Mouse (Mus musculus) testis, postnatal 14 days (tissue): ENCODE data around the gene H2al1j.
A peak's percentile ranks its signal among the peaks of the same experiment; 100 is the strongest.
"Not testable (repeated sequence)": the region's sequence is repeated elsewhere in the genome, so short reads cannot be mapped to it uniquely, and the experiment has no call there.

ENCODE experiments used
- DNase-seq: peaks from one replicate; pipeline ENCODE4 v3.0.0; 2021; ENCODE audit warnings: low spot score

H2al1j gene

DNA sequence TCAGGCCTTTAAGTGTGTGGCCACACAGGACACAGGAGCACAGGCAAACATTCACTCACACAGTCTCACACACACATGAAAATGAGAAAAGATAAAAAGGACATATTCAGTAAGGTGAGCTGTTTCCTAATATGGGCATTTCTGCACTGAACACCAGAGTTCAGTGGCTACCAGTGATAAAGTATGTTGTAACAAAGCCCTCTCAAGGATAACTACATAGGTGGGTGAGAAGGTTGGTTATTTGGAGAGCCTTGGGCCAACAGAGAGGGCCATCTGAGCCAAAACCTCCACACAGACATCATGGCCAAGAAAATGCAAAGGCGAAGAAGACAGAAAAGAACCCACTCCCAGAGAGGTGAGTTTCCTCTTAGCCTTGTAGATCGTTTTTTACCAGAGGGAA is at the start of gene H2al1j:
TSS of gene H2al1j (plus strand) at position 301 of the 400 bp plus-strand sequence.
- not testable (repeated sequence) for DNase-seq

DNA sequence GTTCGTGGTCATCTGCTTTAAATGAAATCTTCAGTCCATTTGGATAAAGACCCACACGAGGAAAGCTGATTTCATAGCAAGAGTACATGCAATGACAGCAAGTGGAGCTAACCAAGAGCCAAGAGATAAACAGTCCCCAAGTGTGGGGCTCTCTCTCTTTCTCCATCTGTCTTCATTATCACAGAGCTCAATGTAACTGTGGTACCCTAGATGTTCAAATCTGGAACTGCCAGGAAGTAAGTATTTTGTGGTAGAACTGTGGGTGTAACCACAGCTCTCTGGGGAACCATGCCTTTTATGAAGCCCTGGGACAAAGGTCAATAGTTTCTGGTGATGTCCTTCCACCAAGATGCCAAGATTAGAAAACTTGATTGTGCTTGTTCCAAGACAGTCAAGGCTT is 46.9 kb upstream of the H2al1j start:
- DNase-seq = no peak

DNA sequence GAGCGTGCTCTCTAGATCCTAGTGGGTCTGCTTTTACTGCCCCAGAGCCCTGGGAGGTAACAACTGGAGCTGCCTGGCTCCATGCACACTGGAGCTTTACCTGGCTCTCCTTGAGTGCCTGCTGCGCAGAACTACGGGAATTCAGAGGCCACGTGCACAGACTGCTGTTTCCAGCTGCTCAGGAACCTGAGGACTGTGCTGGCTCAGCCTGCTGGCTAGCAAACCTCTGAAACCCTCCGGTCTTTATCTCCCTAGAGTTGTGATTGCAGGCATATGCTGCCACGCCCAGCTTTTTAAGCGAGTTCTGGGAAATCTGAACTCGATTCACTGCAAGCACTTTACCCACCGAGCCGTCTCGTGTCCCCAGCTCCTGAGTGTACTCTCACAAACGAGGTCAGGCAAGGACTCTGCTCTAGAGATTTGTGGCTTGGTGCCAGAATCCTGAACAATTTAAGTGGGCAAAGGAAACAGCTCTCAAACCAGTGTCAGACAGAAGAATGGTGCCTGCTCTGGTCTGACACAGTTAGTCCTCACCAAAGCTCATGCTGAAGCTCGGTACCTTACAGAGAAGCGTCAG is 39.2 kb upstream of the H2al1j start:
- no peak for DNase-seq

DNA sequence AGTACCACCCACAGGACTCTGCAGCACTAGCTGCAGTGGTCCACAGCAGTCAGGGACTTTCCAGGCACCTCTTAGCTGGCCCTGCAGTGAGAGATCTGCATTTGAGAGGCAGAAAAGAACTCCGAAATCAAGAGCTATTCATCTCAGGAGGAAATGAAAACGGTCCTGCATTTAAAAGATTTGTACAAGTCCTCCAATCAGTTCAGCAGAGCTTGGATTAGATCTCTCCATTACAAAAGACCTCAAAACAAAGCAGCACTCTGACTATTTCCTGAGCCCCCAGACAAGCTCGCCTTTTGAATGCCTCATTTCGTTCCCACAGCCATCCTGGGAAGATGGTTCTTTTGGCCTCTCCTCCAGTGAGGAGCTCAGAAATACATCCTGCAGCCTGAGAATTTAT is 38.4 kb upstream of the H2al1j start:
- no peak for DNase-seq

DNA sequence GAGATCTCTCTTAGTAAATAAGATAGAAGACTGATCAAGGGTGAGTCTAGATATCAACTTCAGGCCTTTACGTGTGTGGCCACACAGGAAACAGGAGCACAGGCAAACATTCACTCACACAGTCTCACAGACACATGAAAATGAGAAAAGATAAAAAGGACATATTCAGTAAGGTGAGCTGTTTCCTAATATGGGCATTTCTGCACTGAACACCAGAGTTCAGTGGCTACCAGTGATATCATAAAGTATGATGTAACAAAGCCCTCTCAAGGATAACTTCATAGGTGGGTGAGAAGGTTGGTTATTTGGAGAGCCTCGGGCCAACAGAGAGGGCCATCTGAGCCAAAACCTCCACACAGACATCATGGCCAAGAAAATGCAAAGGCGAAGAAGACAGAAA is 28.7 kb upstream of the H2al1j start, which contains the start of gene H2al1a:
TSS of gene H2al1a (plus strand) at position 301 of the 400 bp plus-strand sequence.
- not testable (repeated sequence) for DNase-seq

DNA sequence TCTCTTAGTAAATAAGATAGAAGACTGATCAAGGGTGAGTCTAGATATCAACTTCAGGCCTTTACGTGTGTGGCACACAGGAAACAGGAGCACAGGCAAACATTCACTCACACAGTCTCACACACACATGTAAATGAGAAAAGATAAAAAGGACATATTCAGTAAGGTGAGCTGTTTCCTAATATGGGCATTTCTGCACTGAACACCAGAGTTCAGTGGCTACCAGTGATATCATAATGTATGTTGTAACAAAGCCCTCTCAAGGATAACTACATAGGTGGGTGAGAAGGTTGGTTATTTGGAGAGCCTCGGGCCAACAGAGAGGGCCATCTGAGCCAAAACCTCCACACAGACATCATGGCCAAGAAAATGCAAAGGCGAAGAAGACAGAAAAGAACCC is 25.5 kb upstream of the H2al1j start, which contains the start of gene H2al1b:
TSS of gene H2al1b (plus strand) at position 301 of the 400 bp plus-strand sequence.
- DNase-seq = not testable (repeated sequence)

DNA sequence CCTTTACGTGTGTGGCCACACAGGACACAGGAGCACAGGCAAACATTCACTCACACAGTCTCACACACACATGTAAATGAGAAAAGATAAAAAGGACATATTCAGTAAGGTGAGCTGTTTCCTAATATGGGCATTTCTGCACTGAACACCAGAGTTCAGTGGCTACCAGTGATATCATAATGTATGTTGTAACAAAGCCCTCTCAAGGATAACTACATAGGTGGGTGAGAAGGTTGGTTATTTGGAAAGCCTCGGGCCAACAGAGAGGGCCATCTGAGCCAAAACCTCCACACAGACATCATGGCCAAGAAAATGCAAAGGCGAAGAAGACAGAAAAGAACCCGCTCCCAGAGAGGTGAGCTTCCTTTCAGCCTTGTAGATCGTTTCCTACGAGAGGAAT is 22.3 kb upstream of the H2al1j start, which contains the start of gene H2al1c:
TSS of gene H2al1c (plus strand) at position 301 of the 400 bp plus-strand sequence.
- not testable (repeated sequence) for DNase-seq

DNA sequence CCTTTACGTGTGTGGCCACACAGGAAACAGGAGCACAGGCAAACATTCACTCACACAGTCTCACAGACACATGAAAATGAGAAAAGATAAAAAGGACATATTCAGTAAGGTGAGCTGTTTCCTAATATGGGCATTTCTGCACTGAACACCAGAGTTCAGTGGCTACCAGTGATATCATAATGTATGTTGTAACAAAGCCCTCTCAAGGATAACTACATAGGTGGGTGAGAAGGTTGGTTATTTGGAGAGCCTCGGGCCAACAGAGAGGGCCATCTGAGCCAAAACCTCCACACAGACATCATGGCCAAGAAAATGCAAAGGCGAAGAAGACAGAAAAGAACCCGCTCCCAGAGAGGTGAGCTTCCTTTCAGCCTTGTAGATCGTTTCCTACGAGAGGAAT is 19.1 kb upstream of the H2al1j start, which contains the start of gene H2al1d:
TSS of gene H2al1d (plus strand) at position 301 of the 400 bp plus-strand sequence.
- not testable (repeated sequence) for DNase-seq

DNA sequence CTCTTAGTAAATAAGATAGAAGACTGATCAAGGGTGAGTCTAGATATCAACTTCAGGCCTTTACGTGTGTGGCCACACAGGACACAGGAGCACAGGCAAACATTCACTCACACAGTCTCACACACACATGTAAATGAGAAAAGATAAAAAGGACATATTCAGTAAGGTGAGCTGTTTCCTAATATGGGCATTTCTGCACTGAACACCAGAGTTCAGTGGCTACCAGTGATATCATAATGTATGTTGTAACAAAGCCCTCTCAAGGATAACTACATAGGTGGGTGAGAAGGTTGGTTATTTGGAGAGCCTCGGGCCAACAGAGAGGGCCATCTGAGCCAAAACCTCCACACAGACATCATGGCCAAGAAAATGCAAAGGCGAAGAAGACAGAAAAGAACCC is 16.0 kb upstream of the H2al1j start, which contains the start of gene H2al1e:
TSS of gene H2al1e (plus strand) at position 301 of the 400 bp plus-strand sequence.
- not testable (repeated sequence) for DNase-seq

DNA sequence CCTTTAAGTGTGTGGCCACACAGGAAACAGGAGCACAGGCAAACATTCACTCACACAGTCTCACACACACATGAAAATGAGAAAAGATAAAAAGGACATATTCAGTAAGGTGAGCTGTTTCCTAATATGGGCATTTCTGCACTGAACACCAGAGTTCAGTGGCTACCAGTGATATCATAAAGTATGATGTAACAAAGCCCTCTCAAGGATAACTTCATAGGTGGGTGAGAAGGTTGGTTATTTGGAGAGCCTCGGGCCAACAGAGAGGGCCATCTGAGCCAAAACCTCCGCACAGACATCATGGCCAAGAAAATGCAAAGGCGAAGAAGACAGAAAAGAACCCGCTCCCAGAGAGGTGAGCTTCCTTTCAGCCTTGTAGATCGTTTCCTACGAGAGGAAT is 12.8 kb upstream of the H2al1j start, which contains the start of gene H2al1f:
TSS of gene H2al1f (plus strand) at position 301 of the 400 bp plus-strand sequence.
- DNase-seq = not testable (repeated sequence)

DNA sequence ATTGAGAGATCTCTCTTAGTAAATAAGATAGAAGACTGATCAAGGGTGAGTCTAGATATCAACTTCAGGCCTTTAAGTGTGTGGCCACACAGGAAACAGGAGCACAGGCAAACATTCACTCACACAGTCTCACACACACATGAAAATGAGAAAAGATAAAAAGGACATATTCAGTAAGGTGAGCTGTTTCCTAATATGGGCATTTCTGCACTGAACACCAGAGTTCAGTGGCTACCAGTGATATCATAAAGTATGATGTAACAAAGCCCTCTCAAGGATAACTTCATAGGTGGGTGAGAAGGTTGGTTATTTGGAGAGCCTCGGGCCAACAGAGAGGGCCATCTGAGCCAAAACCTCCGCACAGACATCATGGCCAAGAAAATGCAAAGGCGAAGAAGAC is 9.7 kb upstream of the H2al1j start, which contains the start of gene H2al1g:
TSS of gene H2al1g (plus strand) at position 301 of the 400 bp plus-strand sequence.
- not testable (repeated sequence) for DNase-seq

DNA sequence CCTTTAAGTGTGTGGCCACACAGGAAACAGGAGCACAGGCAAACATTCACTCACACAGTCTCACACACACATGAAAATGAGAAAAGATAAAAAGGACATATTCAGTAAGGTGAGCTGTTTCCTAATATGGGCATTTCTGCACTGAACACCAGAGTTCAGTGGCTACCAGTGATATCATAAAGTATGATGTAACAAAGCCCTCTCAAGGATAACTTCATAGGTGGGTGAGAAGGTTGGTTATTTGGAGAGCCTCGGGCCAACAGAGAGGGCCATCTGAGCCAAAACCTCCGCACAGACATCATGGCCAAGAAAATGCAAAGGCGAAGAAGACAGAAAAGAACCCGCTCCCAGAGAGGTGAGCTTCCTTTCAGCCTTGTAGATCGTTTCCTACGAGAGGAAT is 6.4 kb upstream of the H2al1j start, which contains the start of gene H2al1h:
TSS of gene H2al1h (plus strand) at position 301 of the 400 bp plus-strand sequence.
- not testable (repeated sequence) for DNase-seq

DNA sequence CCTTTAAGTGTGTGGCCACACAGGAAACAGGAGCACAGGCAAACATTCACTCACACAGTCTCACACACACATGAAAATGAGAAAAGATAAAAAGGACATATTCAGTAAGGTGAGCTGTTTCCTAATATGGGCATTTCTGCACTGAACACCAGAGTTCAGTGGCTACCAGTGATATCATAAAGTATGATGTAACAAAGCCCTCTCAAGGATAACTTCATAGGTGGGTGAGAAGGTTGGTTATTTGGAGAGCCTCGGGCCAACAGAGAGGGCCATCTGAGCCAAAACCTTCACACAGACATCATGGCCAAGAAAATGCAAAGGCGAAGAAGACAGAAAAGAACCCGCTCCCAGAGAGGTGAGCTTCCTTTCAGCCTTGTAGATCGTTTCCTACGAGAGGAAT is 3.3 kb upstream of the H2al1j start, which contains the start of gene H2al1i:
TSS of gene H2al1i (plus strand) at position 301 of the 400 bp plus-strand sequence.
- not testable (repeated sequence) for DNase-seq

DNA sequence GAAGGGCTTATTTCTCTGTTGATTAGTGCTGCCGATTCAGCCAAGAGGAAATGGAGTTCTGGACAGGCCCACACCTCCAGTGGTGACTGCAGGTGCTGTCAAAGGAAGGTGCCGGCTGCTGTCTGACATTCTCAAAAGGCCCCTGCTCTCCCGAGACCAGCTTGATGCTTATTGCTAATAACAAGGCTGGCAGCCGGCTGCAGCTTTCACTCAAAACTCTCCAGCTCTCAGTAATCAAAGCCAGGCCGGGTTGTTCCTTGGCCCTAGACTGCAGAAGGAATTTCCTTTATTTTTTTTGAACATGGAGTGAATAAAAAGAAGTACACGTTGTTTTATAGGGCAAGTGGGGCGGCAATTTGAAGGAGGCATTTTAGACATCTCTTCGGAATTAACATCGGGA is 18.1 kb downstream of the H2al1j start:
- DNase-seq = no peak

DNA sequence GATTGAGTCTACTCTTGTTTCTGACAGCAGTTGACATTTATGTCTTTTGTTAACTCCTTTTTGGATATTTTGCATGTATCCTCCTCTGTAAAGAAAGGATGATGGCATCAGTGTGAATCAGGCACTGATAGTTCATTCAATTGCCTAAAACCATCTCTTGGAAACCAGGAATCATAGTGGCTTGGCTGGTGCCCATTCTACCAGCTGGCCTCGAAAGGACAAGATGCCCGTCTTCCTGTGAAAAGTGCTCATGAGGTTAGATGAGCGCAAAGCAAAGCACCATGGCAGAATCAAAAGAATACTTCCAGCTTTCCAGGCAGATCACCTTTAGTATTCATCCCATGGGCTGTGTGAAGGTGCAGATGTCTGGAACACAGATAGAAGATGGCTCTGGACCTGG is 19.1 kb downstream of the H2al1j start:
- peak; percentile 4 for DNase-seq

DNA sequence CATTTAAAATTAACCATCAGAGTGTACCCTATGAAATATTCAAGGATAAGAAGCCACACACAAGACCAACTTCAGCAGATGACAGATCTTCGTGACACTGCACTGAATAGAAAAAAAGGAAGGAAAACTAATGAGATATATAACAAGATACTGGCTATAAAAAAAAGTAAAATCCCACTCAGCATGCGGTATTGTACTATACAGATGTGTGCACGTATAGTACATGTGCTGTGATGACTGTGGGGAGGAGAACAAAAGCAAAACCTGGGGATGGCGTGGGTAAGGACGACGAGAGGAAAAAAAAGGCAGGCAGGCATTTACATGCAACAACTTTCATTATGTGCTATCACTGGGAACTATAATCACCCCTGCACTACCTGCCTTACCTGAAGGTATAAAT is 33.2 kb downstream of the H2al1j start:
- DNase-seq = no peak

DNA sequence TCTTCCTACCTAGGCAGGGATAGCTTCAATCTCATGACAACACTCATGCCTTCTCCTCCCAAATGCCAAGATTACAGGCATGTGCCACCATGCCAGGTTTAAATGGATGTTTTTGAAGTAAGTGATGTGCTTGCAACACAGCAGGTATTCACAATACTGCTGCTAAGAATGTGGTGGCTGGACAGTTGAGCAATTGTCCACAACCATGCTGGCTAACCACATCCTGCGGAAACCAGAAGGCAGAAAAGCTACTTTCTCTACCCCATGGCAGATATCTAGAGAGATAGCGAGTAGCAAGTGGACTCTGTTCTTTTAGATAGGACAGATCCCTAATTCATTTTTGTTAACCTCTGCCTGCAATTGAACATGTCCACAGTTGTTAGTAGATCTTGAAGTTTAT is 33.6 kb downstream of the H2al1j start:
- no peak for DNase-seq

DNA sequence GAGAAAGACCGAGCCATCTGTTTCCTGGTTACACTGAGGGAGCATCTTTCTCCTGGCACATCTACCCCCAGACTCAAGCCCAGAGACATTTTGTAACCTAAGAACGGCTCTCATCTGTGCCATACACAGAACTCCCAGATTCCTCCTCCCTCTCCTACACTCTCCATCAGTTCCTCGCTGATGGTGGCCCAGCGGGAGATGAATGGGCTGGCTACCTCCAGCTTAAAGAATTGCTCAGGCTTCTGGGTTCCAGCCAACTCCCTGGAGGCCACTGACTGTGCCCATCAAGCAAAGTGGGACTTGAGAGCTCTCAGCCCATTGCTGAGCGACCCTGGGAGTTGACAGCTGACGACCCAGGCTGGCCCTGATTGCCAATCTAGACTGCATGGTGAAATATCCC is 36.3 kb downstream of the H2al1j start:
- no peak for DNase-seq

DNA sequence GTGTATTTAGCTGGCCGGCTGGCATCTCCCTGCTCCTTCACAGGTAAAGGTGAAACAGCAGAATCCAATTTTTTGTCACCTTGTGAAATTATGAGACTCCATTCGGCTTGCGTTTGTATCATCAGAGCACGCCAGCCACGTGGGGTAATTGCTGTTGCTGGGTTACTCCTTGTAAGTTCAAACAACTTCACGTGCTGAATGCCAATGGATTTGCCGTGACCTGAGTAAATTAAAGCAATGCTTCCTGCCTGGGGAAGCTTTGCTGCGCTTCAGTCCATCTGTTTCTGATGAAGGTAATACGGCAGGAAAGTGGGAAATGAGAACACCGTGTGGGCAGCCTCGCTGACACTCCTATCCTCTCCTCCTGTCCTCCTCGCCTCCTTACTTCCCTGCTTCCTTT is 37.5 kb downstream of the H2al1j start:
- DNase-seq = no peak
